Mouse (Mus musculus) embryonic facial prominence, embryonic 10.5 days (tissue): ENCODE data around the gene Scp2. TPM values are rescaled to one million over a fixed set of nuclear protein-coding genes. Genes with fewer than 3 reads are reported as not detected.
A peak's percentile ranks its signal among the peaks of the same experiment; 100 is the strongest.

Source experiments
- DNase-seq: peaks from one replicate; pipeline ENCODE4 v3.0.0-alpha.2; 2017; ENCODE audit warnings: low spot score
- H3K27ac ChIP-seq: fragments of 300-500 bp; sonication (generic); replicated peaks from 2 replicates; pipeline ENCODE4 v1.5.1; 2016; ENCODE audit warnings: mild to moderate bottlenecking
- H3K27me3 ChIP-seq: fragments of 300-500 bp; sonication (generic); replicated peaks from 2 replicates; pipeline ENCODE4 v1.6.1; 2016; ENCODE audit warnings: low read depth, mild to moderate bottlenecking; ENCODE audit not compliant: poor library complexity, severe bottlenecking
- H3K36me3 ChIP-seq: fragments of 300-500 bp; sonication (generic); replicated peaks from 2 replicates; pipeline ENCODE4 v1.6.1; 2016; ENCODE audit warnings: mild to moderate bottlenecking, moderate library complexity
- H3K4me1 ChIP-seq: fragments of 300-500 bp; sonication (generic); 2 replicates; pipeline ENCODE4 v1.6.1; 2016
- H3K4me3 ChIP-seq: fragments of 300-500 bp; sonication (generic); 2 replicates; pipeline ENCODE4 v1.5.1; 2016; ENCODE audit warnings: mild to moderate bottlenecking, moderate library complexity
- H3K9me3 ChIP-seq: fragments of 300-500 bp; sonication (generic); 2 replicates; pipeline ENCODE4 v1.6.1; 2016; ENCODE audit warnings: mild to moderate bottlenecking
- WGBS: fragments of 180-500 bp; shearing (Covaris S2); methylation state at CpG from one replicate; pipeline ENCODE4 v1.1.7; 2016; 5-methylcytosine and 5-hydroxymethylcytosine counted together
- polyA plus RNA-seq: library from polyadenylated mRNA; unstranded; fragments of >200 nt; fragmentation: Nextera tagmentation; extraction: Ambion mirVana; gene quantifications from 2 replicates; pipeline ENCODE4 v1.2.1, GENCODE M21; 2016

The Scp2 gene
- polyA plus RNA-seq, 1 experiment from 2014 or later: 163 TPM

- Histone ChIP-seq H3K27me3 (no peaks in the 10 kb centered on the region), H3K27ac (no peak overlapping the region), H3K4me1 (peaks cover 4% of the 10 kb centered on the region; the same call in 1 of the 2 replicates), H3K4me3 (no peak overlapping the region), H3K9me3 (0 out of 2 replicates have a peak, but pooled peaks cover 5% of the 10 kb centered on the region), H3K36me3 (no peaks in the 10 kb centered on the region)
- no peak for DNase-seq
- WGBS: 88% methylated on average over 3 of the region's 3 CpGs
These were observed 14.3 kb downstream of the Scp2 start for GRCm38 (mm10) chr4:108130452-108130851.

- DNase-seq: no peak
- Histone ChIP-seq H3K27ac (no peak overlapping the region), H3K36me3 (no peaks in the 10 kb centered on the region), H3K4me3 (no peak overlapping the region), H3K4me1 (peaks cover 4% of the 10 kb centered on the region; the same call in 1 of the 2 replicates), H3K9me3 (0 out of 2 replicates have a peak, but pooled peaks cover 5% of the 10 kb centered on the region), H3K27me3 (no peaks in the 10 kb centered on the region)
- WGBS: 91% methylated on average over 2 of the region's 2 CpGs
These were observed 16.5 kb downstream of the Scp2 start for GRCm38 (mm10) chr4:108128339-108128738.

GRCm38 (mm10) chr4:108127516-108127915 lies 17.3 kb downstream of the Scp2 start:
- 88% methylated on average over 5 of the region's 5 CpGs for WGBS
- Histone ChIP-seq H3K4me1 (peaks cover 4% of the 10 kb centered on the region; the same call in 1 of the 2 replicates), H3K4me3 (no peak overlapping the region), H3K9me3 (0 out of 2 replicates have a peak, but pooled peaks cover 5% of the 10 kb centered on the region), H3K27ac (no peak overlapping the region), H3K27me3 (no peaks in the 10 kb centered on the region), H3K36me3 (no peaks in the 10 kb centered on the region)
- no peak for DNase-seq

GRCm38 (mm10) chr4:108126260-108126659 lies 18.5 kb downstream of the Scp2 start:
- H3K27me3 ChIP-seq: no peaks in the 10 kb centered on the region
- H3K9me3 ChIP-seq: 0 out of 2 replicates have a peak, but pooled peaks cover 5% of the 10 kb centered on the region
- H3K4me1 ChIP-seq: peaks cover 4% of the 10 kb centered on the region; the same call in 1 of the 2 replicates
- 92% methylated on average over 4 of the region's 4 CpGs for WGBS
- no peaks in the 10 kb centered on the region for H3K36me3 ChIP-seq
- no peak for DNase-seq
- H3K27ac ChIP-seq: no peak overlapping the region
- no peak overlapping the region for H3K4me3 ChIP-seq

- no peak for DNase-seq
- H3K9me3 ChIP-seq: 0 out of 2 replicates have a peak, but pooled peaks cover 3% of the 10 kb centered on the region
- H3K4me3 ChIP-seq: no peak overlapping the region
- H3K27me3 ChIP-seq: no peaks in the 10 kb centered on the region
- no peaks in the 10 kb centered on the region for H3K36me3 ChIP-seq
- 91% methylated on average over 1 of the region's 1 CpGs for WGBS
- no peak overlapping the region for H3K27ac ChIP-seq
- peaks cover 4% of the 10 kb centered on the region; the same call in 1 of the 2 replicates for H3K4me1 ChIP-seq
These were observed 20.7 kb downstream of the Scp2 start for GRCm38 (mm10) chr4:108124104-108124503.

- Histone ChIP-seq H3K36me3 (no peaks in the 10 kb centered on the region), H3K4me1 (no peaks in the 10 kb centered on the region), H3K4me3 (peak overlapping the region; percentile 73), H3K9me3 (no peaks in the 10 kb centered on the region), H3K27ac (peak overlapping the region; percentile 84), H3K27me3 (no peaks in the 10 kb centered on the region)
- DNase-seq: peak; percentile 94
- WGBS: 14% methylated on average over 45 of the region's 45 CpGs
These were observed 26.6 kb downstream of the Scp2 start for GRCm38 (mm10) chr4:108117924-108118876.

- Histone ChIP-seq H3K36me3 (no peaks in the 10 kb centered on the region), H3K9me3 (no peaks in the 10 kb centered on the region), H3K27ac (no peak overlapping the region), H3K4me1 (no peaks in the 10 kb centered on the region), H3K27me3 (no peaks in the 10 kb centered on the region), H3K4me3 (peak overlapping the region; percentile 73; the same call in 1 of the 2 replicates)
- DNase-seq: no peak
- 89% methylated on average over 8 of the region's 8 CpGs for WGBS
These were observed 27.3 kb downstream of the Scp2 start for GRCm38 (mm10) chr4:108117488-108117887.

GRCm38 (mm10) chr4:108116466-108116865 lies 28.3 kb downstream of the Scp2 start:
- Histone ChIP-seq H3K27me3 (no peaks in the 10 kb centered on the region), H3K27ac (no peak overlapping the region), H3K9me3 (no peaks in the 10 kb centered on the region), H3K36me3 (0 out of 2 replicates have a peak, but pooled peaks cover 3% of the 10 kb centered on the region), H3K4me1 (no peaks in the 10 kb centered on the region), H3K4me3 (no peak overlapping the region)
- 85% methylated on average over 2 of the region's 2 CpGs for WGBS
- DNase-seq: no peak

- Histone ChIP-seq H3K27ac (no peak overlapping the region), H3K9me3 (no peaks in the 10 kb centered on the region), H3K27me3 (no peaks in the 10 kb centered on the region), H3K4me3 (no peak overlapping the region), H3K4me1 (no peaks in the 10 kb centered on the region), H3K36me3 (0 out of 2 replicates have a peak, but pooled peaks cover 7% of the 10 kb centered on the region)
- 81% methylated on average over 2 of the region's 2 CpGs for WGBS
- no peak for DNase-seq
These were observed 34.1 kb downstream of the Scp2 start for GRCm38 (mm10) chr4:108110706-108111105.

GRCm38 (mm10) chr4:108109728-108110127 lies 35.1 kb downstream of the Scp2 start:
- Histone ChIP-seq H3K4me3 (no peak overlapping the region), H3K4me1 (no peaks in the 10 kb centered on the region), H3K36me3 (peaks cover 7% of the 10 kb centered on the region; the same call in 1 of the 2 replicates), H3K9me3 (no peaks in the 10 kb centered on the region), H3K27ac (no peak overlapping the region), H3K27me3 (no peaks in the 10 kb centered on the region)
- WGBS: 96% methylated on average over 7 of the region's 7 CpGs
- DNase-seq: no peak

- H3K36me3 ChIP-seq: peaks cover 8% of the 10 kb centered on the region; the same call in 1 of the 2 replicates
- H3K9me3 ChIP-seq: no peaks in the 10 kb centered on the region
- no peak for DNase-seq
- no peaks in the 10 kb centered on the region for H3K4me1 ChIP-seq
- H3K4me3 ChIP-seq: no peak within 1 kb of the TSS
- H3K27ac ChIP-seq: no peak within 1 kb of the TSS
- H3K27me3 ChIP-seq: no peaks in the 10 kb centered on the region
- WGBS: 85% methylated on average over 4 of the region's 4 CpGs
These were observed 48.5 kb downstream of the Scp2 start, which contains the start of gene Podn for GRCm38 (mm10) chr4:108096345-108096744. Podn (minus strand) TSS chr4:108096445.

GRCm38 (mm10) chr4:108092741-108093397 lies 51.9 kb downstream of the Scp2 start:
- 85% methylated on average over 6 of the region's 6 CpGs for WGBS
- no peak for DNase-seq
- Histone ChIP-seq H3K9me3 (no peaks in the 10 kb centered on the region), H3K4me1 (no peaks in the 10 kb centered on the region), H3K27me3 (no peaks in the 10 kb centered on the region), H3K36me3 (peaks cover 17% of the 10 kb centered on the region), H3K4me3 (no peak overlapping the region), H3K27ac (no peak overlapping the region)
